Mouse (Mus musculus) heart, postnatal 0 days (tissue): ENCODE data around the gene Ly6g6f.

Experiments used
- CTCF ChIP-seq: IDR thresholded peaks from 2 replicates; pipeline ENCODE4 v1.5.1; 2016; ENCODE audit warnings: antibody characterized with exemption, control low read depth, low read depth
- EP300 ChIP-seq: IDR thresholded peaks from 2 replicates; pipeline ENCODE4 v1.6.1; 2016; ENCODE audit warnings: antibody characterized with exemption, low read depth

GRCm38 (mm10) chr17:35096597-35096996, 11.2 kb upstream of the Ly6g6f start:
- TF ChIP-seq CTCF (no peak), EP300 (no peak)
